Mouse (Mus musculus): ENCODE measurements around the gene Rft1.
"Not testable (repeated sequence)": the region's sequence is repeated elsewhere in the genome, so short reads cannot be mapped to it uniquely, and the experiment has no call there.

Gene Rft1

DNA sequence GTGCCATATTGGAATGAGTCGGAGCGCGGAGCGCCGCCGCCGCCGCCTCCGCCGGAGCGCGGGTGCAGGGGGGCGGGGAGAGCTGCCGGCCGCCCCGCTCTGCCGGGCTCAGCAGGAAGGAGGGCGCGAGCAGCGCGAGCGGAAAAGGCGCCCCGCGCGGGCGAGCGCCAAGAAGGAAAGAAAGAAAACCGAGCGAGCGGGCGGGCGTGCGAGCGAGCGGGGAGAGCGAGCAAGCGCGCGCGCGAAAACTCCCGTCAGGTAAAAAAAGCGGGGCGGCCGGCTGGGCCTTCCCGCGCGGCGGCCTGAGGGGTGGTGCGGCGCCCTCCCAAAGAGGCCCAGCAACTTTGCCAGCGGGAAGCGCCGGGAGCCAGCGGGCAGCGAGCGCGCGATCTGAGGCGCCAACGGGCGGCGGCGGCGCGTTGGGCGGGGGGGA is 61.5 kb downstream of the Rft1 start:
- TF ChIP-seq NANOG (IDR thresholded peaks at IDR 0.05; ENCODE audit: borderline replicate concordance, low read length) = no peak
- Histone ChIP-seq H3K27me3 (ENCODE audit: insufficient read depth, low read length) (peaks cover 51% of the 10 kb centered on the region), H3K4me1 (replicated peaks; ENCODE audit: low read depth, low read length) (peaks cover 21% of the 10 kb centered on the region)

DNA sequence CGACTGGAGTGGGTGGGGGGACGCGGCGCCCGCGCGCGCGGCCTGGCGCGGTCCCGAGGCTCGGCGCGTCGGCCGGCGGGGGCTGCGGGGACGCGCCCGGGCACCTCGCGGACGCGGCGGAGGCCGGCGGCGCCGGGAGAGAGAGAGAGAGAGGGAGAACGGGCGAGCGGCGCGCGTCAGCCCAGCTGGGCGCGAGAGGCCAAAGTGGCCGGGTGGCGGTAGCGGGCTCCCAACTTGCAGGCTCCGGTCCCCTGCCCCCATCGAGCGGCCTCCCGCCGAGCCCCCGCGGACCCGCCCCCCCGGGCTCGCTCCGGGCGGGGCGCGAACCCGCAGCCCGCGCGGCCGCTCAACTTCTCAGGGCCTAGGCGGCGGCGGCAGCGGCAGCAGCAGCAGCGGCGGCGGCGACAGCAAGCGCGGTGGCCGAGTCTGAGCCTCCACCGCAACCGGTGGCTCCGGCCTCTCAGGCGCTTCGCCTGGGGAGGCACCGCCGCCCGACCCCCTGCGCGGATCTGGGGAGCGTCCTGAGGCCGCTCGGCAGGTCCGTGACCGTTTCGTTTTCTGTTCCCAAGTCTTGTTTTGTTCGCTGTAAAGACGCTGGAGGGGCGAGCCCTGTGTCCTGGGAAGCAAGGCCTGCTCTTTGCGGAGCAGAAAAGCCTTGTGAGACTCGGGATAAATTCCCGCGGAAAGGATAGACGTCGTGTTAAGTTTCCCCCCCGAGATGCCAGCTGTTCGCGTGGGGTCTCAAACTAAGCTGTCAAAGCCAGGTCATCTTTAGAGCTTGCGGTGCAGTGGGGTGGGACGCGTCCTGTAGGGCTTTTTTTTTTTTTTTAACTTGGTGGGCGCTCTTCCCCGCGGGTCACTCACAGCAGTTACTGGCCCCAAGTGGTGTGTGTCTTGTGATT is 62.1 kb downstream of the Rft1 start:
- Histone ChIP-seq H3K4me1 (replicated peaks; ENCODE audit: low read depth, low read length) (peaks cover 21% of the 10 kb centered on the region), H3K36me3 (ENCODE audit: insufficient read depth, low read length) (no peaks in the 10 kb centered on the region), H3K4me3 (replicated peaks; ENCODE audit: low read length) (peak overlapping the region; percentile 90), H3K27me3 (ENCODE audit: insufficient read depth, low read length) (peaks cover 48% of the 10 kb centered on the region), H3K9me3 (ENCODE audit: low read length) (no peaks in the 10 kb centered on the region)
- TF ChIP-seq NANOG (IDR thresholded peaks at IDR 0.05; ENCODE audit: borderline replicate concordance, low read length) (no peak), POU5F1 (IDR thresholded peaks at IDR 0.05; ENCODE audit: borderline replicate concordance, low read length) (no peak), CTCF (conservative IDR thresholded peaks at IDR 0.05; ENCODE audit: low read length) (no peak)

More for the DNA sequence above, 61.5 kb downstream of the Rft1 start:
- peak overlapping the region; percentile 90 for H3K4me3 ChIP-seq (replicated peaks; ENCODE audit: low read length)
- no peaks in the 10 kb centered on the region for H3K9me3 ChIP-seq (ENCODE audit: low read length)
- no peaks in the 10 kb centered on the region for H3K36me3 ChIP-seq (ENCODE audit: insufficient read depth, low read length)

GRCm38 (mm10) chr14:30716953-30717285 is 62.8 kb downstream of the Rft1 start:
- H3K4me1 ChIP-seq (replicated peaks; ENCODE audit: low read depth, low read length) = peaks cover 21% of the 10 kb centered on the region
- peak overlapping the region; percentile 90 for H3K4me3 ChIP-seq (replicated peaks; ENCODE audit: low read length)
- TF ChIP-seq POU5F1 (IDR thresholded peaks at IDR 0.05; ENCODE audit: borderline replicate concordance, low read length) = no peak
- TF ChIP-seq CTCF (conservative IDR thresholded peaks at IDR 0.05; ENCODE audit: low read length) = no peak
- no peak for TF ChIP-seq NANOG (IDR thresholded peaks at IDR 0.05; ENCODE audit: borderline replicate concordance, low read length)
- no peaks in the 10 kb centered on the region for H3K9me3 ChIP-seq (ENCODE audit: low read length)
- no peaks in the 10 kb centered on the region for H3K36me3 ChIP-seq (ENCODE audit: insufficient read depth, low read length)
- peaks cover 45% of the 10 kb centered on the region for H3K27me3 ChIP-seq (ENCODE audit: insufficient read depth, low read length)

GRCm38 (mm10) chr14:30718696-30719095 is 64.5 kb downstream of the Rft1 start:
- H3K36me3 ChIP-seq (ENCODE audit: insufficient read depth, low read length); H3K9me3 ChIP-seq (ENCODE audit: low read length); H3K4me3 ChIP-seq (replicated peaks; ENCODE audit: low read length): not testable (repeated sequence)
- Histone ChIP-seq H3K4me1 (replicated peaks; ENCODE audit: low read depth, low read length) (peaks cover 21% of the 10 kb centered on the region), H3K27me3 (ENCODE audit: insufficient read depth, low read length) (peaks cover 38% of the 10 kb centered on the region)

GRCm38 (mm10) chr14:30719514-30719913 is 65.4 kb downstream of the Rft1 start:
- Histone ChIP-seq H3K4me3 (replicated peaks; ENCODE audit: low read length) (no peak overlapping the region), H3K36me3 (ENCODE audit: insufficient read depth, low read length) (no peaks in the 10 kb centered on the region), H3K4me1 (replicated peaks; ENCODE audit: low read depth, low read length) (peaks cover 21% of the 10 kb centered on the region), H3K9me3 (ENCODE audit: low read length) (no peaks in the 10 kb centered on the region), H3K27me3 (ENCODE audit: insufficient read depth, low read length) (peaks cover 32% of the 10 kb centered on the region)
- TF ChIP-seq POU5F1 (IDR thresholded peaks at IDR 0.05; ENCODE audit: borderline replicate concordance, low read length) (no peak), NANOG (IDR thresholded peaks at IDR 0.05; ENCODE audit: borderline replicate concordance, low read length) (no peak), CTCF (conservative IDR thresholded peaks at IDR 0.05; ENCODE audit: low read length) (no peak)

DNA sequence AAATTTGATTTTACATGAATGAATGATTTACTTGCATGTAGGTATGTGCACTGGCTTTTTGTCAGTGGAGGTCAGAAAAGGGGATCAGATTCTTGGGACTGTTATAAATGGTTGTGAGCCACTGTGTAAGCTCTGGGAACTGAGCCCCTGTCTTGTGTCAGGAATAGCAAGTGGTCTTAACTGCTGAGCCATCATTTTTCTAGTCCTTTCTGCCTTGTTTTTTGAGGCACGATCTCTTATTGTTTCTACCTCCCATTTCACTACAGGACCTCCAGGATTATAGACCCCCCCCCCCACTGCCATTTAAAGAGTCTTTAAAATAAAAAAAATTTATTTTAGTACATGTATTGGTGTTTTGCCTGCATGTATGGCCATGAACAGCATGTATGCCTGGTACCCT is 67.7 kb downstream of the Rft1 start:
- H3K4me1 ChIP-seq (replicated peaks; ENCODE audit: low read depth, low read length) = peaks cover 12% of the 10 kb centered on the region
- H3K36me3 ChIP-seq (ENCODE audit: insufficient read depth, low read length) = no peaks in the 10 kb centered on the region
- no peak overlapping the region for H3K4me3 ChIP-seq (replicated peaks; ENCODE audit: low read length)
- H3K9me3 ChIP-seq (ENCODE audit: low read length) = no peaks in the 10 kb centered on the region
- TF ChIP-seq POU5F1 (IDR thresholded peaks at IDR 0.05; ENCODE audit: borderline replicate concordance, low read length) (no peak), NANOG (IDR thresholded peaks at IDR 0.05; ENCODE audit: borderline replicate concordance, low read length) (no peak)
- peaks cover 18% of the 10 kb centered on the region for H3K27me3 ChIP-seq (ENCODE audit: insufficient read depth, low read length)

GRCm38 (mm10) chr14:30722406-30722805 is 68.2 kb downstream of the Rft1 start:
- no peak overlapping the region for H3K4me3 ChIP-seq (replicated peaks; ENCODE audit: low read length)
- no peaks in the 10 kb centered on the region for H3K9me3 ChIP-seq (ENCODE audit: low read length)
- peaks cover 15% of the 10 kb centered on the region for H3K27me3 ChIP-seq (ENCODE audit: insufficient read depth, low read length)
- H3K4me1 ChIP-seq (replicated peaks; ENCODE audit: low read depth, low read length) = peaks cover 6% of the 10 kb centered on the region
- no peaks in the 10 kb centered on the region for H3K36me3 ChIP-seq (ENCODE audit: insufficient read depth, low read length)
- no peak for TF ChIP-seq CTCF (conservative IDR thresholded peaks at IDR 0.05; ENCODE audit: low read length)
- no peak for TF ChIP-seq POU5F1 (IDR thresholded peaks at IDR 0.05; ENCODE audit: borderline replicate concordance, low read length)
- no peak for TF ChIP-seq NANOG (IDR thresholded peaks at IDR 0.05; ENCODE audit: borderline replicate concordance, low read length)

DNA sequence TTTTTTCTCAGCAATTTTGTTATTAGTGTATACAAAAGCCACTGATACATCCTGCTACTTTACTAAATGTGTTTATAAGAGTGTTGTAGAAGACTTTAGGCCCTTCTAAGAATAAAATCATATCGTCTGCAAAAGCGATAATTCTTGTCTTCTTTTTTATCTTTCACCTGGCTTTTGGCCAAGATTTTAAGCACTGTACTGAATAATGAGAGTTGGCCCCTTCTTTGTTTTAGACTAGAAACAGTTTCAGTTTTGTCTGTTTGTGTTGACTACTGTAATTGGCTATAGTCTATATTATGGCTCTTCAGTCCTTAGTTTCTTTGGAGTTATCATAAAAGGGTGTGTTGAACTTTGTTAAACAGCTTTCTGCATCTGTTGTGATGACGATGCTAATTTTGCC is 77.7 kb downstream of the Rft1 start:
- no peaks in the 10 kb centered on the region for H3K9me3 ChIP-seq (ENCODE audit: low read length)
- no peaks in the 10 kb centered on the region for H3K27me3 ChIP-seq (ENCODE audit: insufficient read depth, low read length)
- no peaks in the 10 kb centered on the region for H3K36me3 ChIP-seq (ENCODE audit: insufficient read depth, low read length)
- H3K4me1 ChIP-seq (replicated peaks; ENCODE audit: low read depth, low read length) = no peaks in the 10 kb centered on the region
- TF ChIP-seq POU5F1 (IDR thresholded peaks at IDR 0.05; ENCODE audit: borderline replicate concordance, low read length) = no peak
- TF ChIP-seq CTCF (conservative IDR thresholded peaks at IDR 0.05; ENCODE audit: low read length) = no peak
- TF ChIP-seq NANOG (IDR thresholded peaks at IDR 0.05; ENCODE audit: borderline replicate concordance, low read length) = no peak
- H3K4me3 ChIP-seq (replicated peaks; ENCODE audit: low read length) = no peak overlapping the region

- TF ChIP-seq CTCF (conservative IDR thresholded peaks at IDR 0.05; ENCODE audit: low read length) (no peak), POU5F1 (IDR thresholded peaks at IDR 0.05; ENCODE audit: borderline replicate concordance, low read length) (no peak), NANOG (IDR thresholded peaks at IDR 0.05; ENCODE audit: borderline replicate concordance, low read length) (no peak)
These were observed 80.5 kb downstream of the Rft1 start for GRCm38 (mm10) chr14:30734665-30735064.

More at GRCm38 (mm10) chr14:30734665-30735064, 80.5 kb downstream of the Rft1 start:
- no peaks in the 10 kb centered on the region for H3K27me3 ChIP-seq (ENCODE audit: insufficient read depth, low read length)
- H3K36me3 ChIP-seq (ENCODE audit: insufficient read depth, low read length) = no peaks in the 10 kb centered on the region
- no peaks in the 10 kb centered on the region for H3K9me3 ChIP-seq (ENCODE audit: low read length)
- no peak overlapping the region for H3K4me3 ChIP-seq (replicated peaks; ENCODE audit: low read length)
- H3K4me1 ChIP-seq (replicated peaks; ENCODE audit: low read depth, low read length) = no peaks in the 10 kb centered on the region

Data from E14TG2a.4 (cell line).